Mouse (Mus musculus) MN1 (cell line): Measurements from ENCODE around the gene Cdkl1.

Experiments used
- DNase-seq: peaks from one replicate; pipeline ENCODE4 v3.0.0-alpha.2; 2016; ENCODE audit warnings: low spot score

Cdkl1 gene

DNA sequence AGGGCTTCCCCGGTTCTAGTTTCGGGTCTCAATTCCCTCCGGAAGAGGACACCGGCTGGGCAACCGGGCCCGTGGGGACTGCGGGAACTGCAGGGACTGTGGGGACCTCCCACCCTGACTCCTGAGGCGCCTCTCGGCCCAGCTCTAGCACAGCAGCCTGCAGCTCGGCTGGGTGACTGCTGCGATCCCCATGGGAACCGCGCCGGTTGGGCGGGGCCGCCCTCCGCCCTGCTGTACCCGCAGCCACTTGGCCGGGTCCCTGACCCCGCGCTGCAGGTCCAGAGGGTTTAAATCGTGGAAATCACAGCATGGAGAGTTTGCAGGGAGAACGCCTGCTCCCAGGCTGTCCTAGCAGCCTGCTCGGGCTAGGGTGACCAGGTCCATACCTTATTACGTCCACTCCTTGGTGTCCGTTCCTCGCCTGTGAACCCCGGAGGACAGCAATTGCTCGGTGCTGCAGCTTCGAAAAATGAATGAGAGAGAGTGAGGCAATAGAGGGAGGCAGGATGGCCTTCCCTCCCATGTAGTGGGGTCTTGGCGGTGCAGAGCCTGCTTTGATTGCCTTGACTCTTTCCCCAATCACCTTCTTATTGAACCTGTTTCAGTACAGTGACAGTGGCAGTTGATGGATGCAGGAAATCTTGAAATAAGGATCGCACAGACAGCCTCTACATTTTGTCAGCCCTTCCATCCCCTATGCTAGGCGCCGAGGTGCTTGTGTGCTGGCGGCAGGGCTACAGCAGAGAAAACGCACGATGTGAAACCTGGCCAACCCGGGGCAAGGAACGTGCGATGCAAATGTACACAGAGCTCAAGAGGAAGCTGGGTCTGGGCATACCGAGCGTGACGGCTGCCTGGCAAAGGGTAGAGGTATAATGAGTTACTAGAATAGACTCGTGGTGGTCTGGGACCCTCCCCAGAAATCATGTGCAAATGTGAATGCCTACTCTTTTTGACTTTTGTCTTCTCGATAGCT is at the start of gene Cdkl1:
TSS of gene Cdkl1 (minus strand) at position 738 of the 976 bp plus-strand sequence.
- DNase-seq = peak; percentile 79

DNA sequence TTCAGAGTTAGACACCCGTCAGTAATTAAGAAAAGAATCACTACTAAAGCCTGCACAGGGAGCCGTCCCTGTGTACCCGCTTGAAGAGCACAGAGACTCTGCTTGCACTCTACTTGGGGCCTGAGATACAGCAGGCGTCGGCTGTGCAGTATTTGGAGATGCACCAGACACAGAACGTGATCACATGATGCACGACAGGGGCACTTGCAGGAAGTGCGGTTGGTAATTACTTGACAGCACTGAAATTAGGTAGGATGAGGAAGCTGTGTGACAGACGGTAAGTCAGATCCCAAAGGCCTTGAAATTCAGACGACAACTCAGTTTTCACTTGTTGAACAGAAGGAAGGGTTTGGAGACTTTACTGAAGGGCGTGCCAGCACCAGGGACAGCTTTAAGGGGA is 47.3 kb upstream of the Cdkl1 start:
- DNase-seq = peak; percentile 12

DNA sequence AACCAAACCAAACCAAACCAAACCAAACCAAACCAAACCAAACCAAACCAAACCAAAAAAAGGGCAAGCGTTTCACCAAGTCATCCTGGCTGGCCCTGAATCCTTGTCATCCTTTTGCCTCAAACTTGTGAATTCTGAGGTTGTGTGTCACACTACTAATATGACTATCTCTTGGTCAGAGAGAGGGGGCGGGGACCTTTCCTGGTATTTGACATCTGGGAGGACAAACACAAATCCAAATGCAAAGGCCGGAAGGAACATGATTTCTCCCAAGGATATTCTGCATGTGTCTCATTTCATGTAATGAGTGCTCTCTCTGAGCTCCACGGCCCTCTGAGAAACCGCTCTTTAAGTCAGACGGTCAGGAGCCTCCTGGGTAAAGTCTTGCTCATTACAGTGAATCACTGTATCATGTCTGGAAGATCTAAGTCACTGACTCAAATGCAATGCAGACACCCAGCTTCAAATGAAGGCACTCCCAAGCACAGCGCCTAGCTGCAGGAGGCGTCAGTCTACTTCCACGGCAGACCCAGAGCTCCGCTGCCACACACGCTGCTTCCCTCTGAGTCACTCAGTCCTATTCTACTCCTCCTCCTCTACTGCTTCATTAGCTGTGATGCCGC is 43.0 kb upstream of the Cdkl1 start:
- DNase-seq = peak; percentile 59

DNA sequence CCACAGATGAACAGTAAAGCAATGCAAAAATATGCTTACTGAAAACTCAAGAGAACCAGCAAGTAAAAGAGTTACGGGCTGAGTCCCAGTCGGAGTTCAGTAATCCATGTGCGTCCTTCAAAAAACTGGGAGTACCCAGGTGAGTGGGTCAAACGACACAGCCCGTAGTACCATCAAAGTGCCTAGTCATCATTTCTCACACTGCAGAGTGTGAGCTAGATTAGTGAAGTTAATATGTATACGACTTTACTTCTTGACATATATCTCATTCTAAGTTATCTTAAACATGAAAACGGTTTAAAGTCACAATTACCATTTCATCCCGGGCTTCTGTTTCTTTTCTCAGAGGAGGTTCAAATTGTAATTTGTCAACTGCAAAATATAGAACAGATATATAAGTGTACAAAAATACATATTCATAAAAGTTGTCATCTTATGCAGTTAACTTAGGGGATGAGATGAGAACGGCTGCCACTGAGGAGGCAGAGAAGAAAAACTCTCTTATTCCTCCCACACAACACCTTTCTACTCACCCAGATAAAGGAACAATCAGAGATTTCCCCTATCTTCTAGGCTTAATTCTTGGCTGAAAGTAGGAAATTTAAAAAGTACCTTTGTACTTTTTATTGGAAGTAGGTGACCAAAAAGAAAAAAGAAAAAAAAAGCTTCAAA is 40.3 kb upstream of the Cdkl1 start:
- DNase-seq = no peak

DNA sequence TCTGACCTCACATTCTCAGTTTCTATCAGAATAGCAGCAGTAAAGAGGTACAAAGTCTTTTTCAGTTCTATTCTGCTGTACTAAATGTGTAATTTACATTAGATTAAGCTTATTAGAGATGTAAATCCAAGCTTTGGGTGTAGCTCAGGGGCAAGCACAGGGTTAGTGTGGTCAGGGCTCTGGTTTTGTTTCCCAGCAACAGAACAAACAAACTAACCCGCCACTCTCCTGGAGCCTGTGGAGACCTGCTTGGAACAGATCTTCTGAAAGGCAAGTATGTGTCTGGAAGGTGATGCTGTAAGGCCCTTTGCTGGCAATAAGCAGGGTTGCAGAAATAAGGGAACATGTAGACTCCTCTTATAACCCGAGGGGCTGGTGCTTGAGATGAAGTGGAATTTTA is 37.1 kb upstream of the Cdkl1 start:
- DNase-seq = no peak

DNA sequence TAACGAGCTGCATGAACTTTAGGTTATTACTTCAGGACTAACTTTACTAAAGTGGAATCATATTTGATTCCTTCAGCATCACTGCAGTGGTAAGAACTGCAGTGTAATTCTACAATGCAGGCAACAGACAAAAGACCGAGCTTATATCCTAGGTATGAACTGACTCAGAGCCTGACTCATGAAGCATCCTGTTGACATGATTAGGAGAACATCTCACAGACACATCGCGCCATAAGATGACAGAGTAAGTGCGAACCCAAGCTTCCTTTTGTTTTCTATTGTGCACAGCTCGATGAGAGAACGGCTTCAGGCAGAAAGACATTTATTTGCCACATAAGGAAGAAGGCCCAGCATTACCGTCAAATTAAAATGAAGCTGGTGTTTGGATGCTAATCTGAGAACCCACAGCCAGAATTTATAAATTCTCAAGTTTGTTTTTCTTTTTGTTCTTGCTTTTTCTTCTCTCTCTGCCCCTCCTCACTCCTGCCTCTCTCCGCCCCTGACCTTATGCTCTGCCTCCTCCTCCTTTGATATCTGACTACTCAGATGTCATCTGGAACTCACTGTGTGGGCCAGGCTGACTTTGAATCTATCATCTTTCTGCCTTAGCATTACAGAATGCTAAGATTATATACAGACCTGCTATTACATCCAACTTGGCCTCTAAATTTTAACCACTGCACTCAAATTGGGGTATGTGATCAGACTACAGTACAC is 34.0 kb upstream of the Cdkl1 start:
- no peak for DNase-seq

DNA sequence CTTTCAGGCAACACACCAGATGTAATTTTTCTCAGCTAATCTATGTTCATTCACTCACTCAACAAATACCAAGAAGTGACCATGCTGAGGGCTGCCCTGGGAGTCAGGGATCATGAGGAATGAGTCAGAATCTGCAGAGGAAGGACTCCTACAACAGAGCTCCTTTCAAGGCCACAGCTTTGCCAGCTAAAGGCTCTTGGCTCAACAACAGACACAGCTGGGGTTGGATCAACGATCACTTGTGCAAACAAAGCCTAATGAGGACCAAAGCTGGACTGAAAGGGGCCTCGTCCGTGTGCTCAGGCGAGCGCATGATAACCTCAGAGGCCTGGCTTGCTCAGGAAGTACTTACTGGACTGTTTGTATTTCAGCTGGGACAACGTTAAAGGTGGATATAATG is 23.2 kb upstream of the Cdkl1 start:
- DNase-seq = no peak

DNA sequence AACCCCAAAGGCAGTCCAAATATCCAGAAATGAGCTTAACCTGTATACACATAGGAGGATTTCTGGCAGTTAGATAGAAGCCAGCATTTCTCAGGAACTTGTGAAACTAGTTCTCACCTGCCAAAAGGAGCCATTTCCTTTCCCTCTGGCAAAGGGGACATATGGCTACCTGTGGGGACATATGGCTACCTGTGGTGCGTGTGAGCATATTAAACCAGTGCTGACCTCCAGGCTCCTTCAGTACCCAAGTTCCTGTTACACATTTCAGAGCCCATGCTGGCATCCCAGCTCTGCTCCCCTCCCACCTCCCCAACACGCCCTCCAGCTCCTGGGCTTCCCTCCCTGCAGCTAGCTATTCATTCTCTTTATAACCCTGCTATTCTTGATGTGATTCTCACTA is 22.5 kb upstream of the Cdkl1 start:
- no peak for DNase-seq

DNA sequence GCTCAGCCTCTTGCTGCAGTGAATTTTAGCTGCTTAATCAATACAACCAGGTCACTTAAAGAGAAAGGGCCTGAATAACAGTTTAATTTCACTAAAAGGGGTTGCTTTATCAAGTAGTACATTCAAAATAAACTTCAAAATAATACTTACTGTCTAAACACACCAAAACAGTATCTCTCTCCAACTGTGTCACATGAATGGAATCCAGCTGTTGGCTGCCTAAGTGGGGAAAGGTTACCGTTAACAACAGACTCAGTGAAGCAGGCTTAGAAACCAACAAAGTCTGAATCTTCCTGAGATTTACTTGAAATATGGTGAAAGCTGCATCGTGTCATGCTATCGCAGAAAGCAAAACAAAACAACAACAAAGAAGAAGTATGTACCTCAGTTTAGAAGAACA is 21.9 kb upstream of the Cdkl1 start:
- no peak for DNase-seq

DNA sequence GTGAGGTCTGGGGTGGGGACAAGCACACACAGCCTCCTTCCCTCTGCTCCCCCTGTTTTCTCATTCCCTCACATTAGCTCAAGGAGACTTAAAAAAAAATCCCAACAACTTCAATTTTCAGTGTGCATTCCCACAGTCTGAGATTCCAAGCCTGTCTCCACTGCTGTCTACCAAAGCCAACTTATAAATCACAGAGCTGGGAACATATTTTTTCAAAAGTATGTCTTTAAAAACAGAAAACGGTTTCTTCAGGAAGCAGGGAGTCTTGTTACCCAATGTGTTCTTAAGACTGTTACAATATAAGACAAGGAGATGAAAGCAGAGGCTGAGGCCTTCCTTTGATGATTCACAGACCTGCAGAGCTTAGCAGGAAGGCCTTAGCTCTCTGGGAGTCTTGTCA is 20.9 kb upstream of the Cdkl1 start:
- DNase-seq = no peak

DNA sequence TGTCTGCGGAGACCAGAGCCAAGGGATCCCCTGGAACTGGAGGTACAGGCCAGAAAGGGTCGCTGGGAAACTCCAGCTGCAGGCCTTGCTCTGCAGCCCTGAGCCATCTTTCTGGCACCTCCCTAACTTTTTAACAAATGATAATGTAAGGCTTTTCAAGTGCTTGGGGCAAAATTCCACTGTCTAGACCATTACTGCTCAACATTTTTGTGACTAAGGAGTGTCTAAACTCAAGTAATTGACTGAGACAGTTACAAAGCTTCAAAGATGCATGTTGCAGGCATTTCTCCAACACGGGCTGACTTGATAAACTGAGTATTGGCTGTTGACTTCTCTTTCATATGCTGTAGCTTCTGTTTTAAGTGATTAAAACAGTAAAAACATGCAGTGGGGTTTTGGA is 18.4 kb upstream of the Cdkl1 start:
- DNase-seq = no peak

DNA sequence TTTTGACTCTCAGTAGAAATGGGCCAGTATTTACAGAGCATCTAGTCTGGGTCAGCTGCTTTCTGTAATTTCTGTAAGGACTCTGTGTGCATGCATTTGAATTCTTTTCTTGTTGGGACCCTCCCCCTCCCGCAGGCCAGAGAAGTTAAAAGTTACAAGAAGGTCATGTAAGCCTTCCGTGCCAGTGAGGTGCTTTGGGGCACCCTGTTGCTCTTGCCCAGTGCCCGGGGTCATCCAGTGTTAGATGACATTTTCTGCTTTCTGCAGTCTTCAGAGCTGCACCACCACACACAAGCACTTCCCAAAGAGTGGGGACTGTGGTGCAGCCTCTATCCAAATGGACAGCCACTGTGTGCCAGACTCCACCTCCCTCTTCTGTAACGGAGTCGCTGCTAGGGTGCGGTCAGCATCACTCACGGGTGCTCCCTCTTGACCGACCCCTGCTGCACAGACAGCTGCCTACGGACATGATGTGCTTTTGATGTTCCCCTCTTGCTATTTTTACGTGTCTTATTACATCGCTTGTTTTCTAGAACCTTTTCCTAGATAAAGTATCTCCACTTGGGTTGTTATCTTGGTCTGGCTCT is 16.4 kb upstream of the Cdkl1 start:
- DNase-seq = no peak

DNA sequence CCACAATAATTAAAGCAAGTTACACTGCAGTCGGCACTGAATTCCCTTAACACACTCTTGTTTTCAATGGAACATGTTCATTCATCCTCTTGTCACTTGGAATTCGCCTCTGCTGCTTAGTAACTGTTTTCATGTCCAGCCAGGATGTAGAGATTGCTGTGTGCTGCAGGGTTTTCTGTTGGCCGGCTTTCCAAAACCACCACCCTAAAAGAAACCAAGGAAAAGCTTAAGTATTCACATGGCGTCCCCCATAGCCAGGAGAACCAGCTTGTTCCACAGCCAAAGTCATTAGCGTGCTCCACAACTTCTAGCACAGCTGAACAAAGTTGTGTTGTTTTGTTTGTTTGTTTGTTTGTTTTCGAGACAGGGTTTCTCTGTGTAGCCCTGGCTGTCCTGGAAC is 14.1 kb upstream of the Cdkl1 start:
- no peak for DNase-seq

DNA sequence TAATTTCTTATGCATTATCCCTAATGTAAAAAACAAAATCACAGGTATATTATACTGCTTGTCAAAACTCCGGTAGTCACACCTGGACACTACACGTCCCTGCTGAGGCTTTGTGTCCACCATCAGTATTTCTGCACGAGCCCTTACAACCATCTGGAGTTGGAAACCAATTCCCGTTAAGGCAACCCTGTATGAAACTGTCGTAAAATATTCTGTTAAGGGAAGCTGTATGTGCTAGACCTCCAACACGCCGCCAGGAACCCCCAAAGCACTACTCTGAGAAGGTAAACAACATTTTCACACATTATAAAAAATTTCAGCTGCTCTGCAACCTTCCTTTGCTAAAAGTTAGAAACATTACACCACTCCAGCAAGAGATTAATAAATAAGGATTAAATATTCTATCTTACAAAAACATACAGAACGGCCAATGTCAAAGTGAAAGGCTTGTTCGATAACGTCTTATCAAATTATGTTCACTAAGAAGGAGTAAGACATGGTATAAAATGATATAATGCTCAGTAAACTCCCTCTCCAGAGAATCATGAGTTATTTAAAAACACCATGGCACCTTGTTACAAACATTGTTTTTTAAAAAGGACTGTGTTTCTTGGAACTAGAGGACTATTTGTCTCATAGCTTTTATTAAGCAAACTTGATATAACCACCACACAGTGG is 13.5 kb upstream of the Cdkl1 start:
- no peak for DNase-seq

DNA sequence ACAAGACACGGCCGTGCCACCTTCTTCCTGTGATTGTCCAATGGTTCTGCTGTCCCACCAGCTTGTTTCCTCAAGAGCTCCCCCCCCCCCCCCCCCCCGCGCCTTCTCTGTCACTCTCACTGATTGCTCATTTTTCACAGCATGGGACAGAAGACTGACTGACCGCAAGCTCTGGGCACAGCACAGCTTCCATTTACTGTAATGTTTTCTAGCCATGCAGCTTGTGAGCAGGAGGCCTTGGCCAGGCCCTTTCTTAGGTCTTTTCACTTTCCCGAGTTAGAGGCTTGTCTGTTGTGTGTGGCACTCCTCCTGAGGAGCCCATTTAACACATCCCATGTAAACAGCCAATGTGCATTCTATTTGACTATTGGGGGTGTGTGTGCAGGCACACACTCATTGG is 12.1 kb upstream of the Cdkl1 start:
- DNase-seq = no peak

DNA sequence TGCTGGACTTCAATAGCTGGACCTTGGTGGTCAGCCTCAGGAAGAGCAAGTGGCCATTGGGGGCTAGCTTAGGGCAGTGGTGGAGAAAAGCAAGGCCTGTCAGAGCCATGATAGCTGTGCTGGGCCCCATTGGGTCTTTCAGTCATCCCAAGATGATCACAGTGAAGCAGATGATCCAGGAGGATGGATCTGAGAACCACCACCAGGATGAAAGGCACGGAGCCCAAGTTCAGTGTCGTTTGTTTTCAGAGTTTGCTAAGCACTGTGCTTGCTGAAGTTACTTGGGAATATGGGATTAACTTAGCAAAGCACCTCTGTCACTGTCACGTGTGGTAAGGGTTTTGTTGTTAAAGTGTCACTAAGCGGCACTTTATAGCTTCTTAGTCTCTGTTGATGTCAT is 9.5 kb upstream of the Cdkl1 start:
- no peak for DNase-seq

DNA sequence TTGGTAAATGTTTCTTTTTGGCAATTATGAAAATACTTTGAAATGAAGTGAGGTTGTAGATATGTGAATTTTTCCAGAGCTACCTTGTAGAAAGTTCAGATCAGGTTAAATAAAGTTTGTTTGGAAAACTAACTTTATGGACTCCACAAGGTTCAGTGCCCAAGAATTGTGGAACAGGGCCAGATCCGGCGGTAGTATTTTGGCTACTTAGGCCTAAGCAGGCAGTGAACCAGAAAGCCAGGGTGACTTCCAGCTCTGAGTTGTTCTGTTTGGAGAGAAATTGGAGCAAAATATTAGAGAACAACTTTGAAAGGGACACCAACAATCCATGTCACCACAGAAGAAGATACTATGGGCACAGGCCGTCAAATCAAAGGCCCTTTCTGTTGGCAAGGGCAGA is 5.2 kb upstream of the Cdkl1 start:
- DNase-seq = no peak

DNA sequence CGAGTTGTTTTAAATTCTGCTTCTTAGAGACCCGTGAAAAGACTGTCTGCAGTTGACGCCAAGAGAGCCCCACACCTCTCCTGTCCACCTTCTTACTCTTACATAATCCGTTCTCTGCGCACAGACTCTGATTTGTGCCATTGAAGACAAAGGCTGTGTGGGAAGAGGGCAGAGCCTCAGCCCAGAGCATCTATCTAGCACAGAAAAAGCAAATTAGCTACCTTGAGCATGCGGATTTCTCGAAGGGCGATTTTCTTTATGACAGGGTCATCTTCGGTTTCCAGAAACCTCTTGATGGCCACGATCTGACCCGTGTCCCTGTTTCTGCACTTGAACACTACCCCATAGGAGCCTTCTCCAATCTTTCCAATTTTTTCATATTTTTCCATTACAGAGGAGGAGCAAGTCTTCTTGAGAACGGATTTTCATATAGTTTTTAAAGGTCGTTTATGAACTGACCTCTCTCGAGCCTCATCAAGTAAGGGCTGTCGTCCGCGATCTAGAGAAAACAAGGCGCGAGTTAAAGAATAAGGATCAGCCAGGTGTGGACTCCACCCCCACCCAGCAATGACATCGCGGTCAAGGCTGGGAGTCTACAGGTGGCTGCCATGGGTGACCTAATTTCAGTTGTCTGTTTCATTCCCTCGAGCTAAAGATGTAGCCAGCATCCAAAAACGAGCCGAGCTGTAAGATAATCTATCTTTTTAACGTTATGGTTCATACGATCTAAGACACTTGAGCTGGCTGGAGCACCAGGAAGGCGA is 1.1 kb downstream of the Cdkl1 start:
- no peak for DNase-seq

DNA sequence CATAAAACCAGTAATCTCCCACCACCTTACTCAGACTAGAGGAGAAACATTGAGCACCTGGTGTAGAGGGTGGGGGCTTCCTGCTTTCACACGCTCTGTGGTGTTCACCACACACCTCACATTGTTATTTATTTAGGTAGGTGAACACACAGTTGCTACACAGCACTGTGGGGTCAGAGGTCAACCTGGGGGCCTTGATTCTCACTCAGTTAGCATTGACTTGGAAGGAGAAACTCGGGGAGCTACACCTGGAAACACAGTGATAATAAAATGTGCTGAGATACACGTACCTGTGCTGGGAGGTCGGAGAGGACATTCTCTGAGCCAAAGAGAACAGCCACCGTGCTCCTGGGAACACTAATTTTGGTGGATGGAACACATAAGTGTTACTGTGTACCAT is 2.7 kb downstream of the Cdkl1 start:
- no peak for DNase-seq

DNA sequence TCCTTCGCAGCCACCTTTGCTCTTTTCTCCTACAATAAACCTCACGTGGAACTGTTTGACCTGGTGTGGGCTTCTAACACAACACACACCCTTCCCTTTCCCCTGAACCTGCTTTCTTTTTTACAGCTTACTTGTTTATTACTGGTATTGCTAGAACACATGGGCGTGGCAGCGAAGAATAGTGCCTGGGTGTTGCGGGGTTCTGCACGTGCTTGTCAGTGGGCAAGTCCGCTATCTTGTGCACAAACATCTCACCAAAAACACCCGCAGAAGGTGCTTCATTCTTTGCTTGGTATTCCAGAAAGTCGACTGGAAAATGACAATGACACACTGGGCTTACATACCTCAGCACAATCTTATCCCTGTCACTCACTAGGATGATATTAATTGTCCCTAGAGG is 5.6 kb downstream of the Cdkl1 start:
- no peak for DNase-seq
